Mouse (Mus musculus) ES-E14 (cell line): ENCODE data around the gene Skil. TPM values are rescaled to one million over a fixed set of nuclear protein-coding genes. Genes with fewer than 3 reads are reported as not detected.

Experiments used
- DNase-seq: peaks from one replicate; pipeline ENCODE4 v3.0.0-alpha.2; 2013; ENCODE audit warnings: low read depth, low spot score
- H3K27ac ChIP-seq: 2 replicates; pipeline ENCODE4 v1.5.1; 2012; ENCODE audit warnings: low read depth, mild to moderate bottlenecking, low read length, moderate library complexity, mixed read lengths; ENCODE audit not compliant: poor library complexity, insufficient read depth, severe bottlenecking
- H3K36me3 ChIP-seq: 2 replicates; pipeline ENCODE4 v1.6.1; 2012; ENCODE audit warnings: mild to moderate bottlenecking, low read length, moderate library complexity, mixed read lengths; ENCODE audit not compliant: control insufficient read depth, poor library complexity, insufficient read depth, severe bottlenecking
- H3K4me1 ChIP-seq, 2 experiments: fragments of 150-350 bp in 1 of 2; sonication (generic) in 1 of 2; 2 replicates each; pipeline ENCODE4 v1.6.1; 2012; ENCODE audit warnings: low read length in 2 of 2, mild to moderate bottlenecking in 1 of 2, mixed read lengths in 1 of 2; ENCODE audit not compliant: control insufficient read depth in 2 of 2, insufficient read depth in 2 of 2, poor library complexity in 1 of 2
- H3K4me3 ChIP-seq, 2 experiments: fragments of 150-350 bp in 1 of 2; sonication (generic) in 1 of 2; 2 replicates each; pipeline ENCODE4 v1.5.1; 2012; ENCODE audit warnings: low read length in 2 of 2, low read depth in 1 of 2, mild to moderate bottlenecking in 1 of 2, mixed read lengths in 1 of 2; ENCODE audit not compliant: insufficient read depth in 1 of 2, poor library complexity in 1 of 2, severe bottlenecking in 1 of 2
- H3K9ac ChIP-seq: 2 replicates; pipeline ENCODE4 v1.6.1; 2012; ENCODE audit warnings: low read depth, mild to moderate bottlenecking, low read length, mixed read lengths; ENCODE audit not compliant: poor library complexity, insufficient read depth, severe bottlenecking
- H3K9me3 ChIP-seq: fragments of 150-350 bp; sonication (generic); 2 replicates; pipeline ENCODE4 v1.6.1; 2012; ENCODE audit warnings: low read depth, mild to moderate bottlenecking, low read length; ENCODE audit not compliant: control insufficient read depth, insufficient read depth
- CHD2 ChIP-seq: IDR thresholded peaks from 2 replicates; pipeline ENCODE4 v1.6.1; 2014; ENCODE audit warnings: mild to moderate bottlenecking, low read depth, low read length, inconsistent platforms
- HCFC1 ChIP-seq: IDR thresholded peaks from 2 replicates; pipeline ENCODE4 v1.6.1; 2012; ENCODE audit warnings: low read length, inconsistent platforms, borderline replicate concordance; ENCODE audit not compliant: insufficient read depth
- MAFK ChIP-seq: IDR thresholded peaks from 2 replicates; pipeline ENCODE4 v1.6.1; 2014; ENCODE audit warnings: mild to moderate bottlenecking, low read depth, low read length, inconsistent platforms; ENCODE audit not compliant: insufficient read depth
- ZC3H11A ChIP-seq: IDR thresholded peaks from 2 replicates; pipeline ENCODE4 v1.6.1; 2012; ENCODE audit warnings: low read depth, mild to moderate bottlenecking, inconsistent platforms, low read length, borderline replicate concordance
- ZNF384 ChIP-seq: IDR thresholded peaks from 2 replicates; pipeline ENCODE4 v1.6.1; 2012; ENCODE audit warnings: low read depth, low read length, inconsistent platforms
- in situ Hi-C, 2 experiments: fragments of 600-800 bp; cut with MboI; formaldehyde crosslinking; loops; one replicate each; pipeline ENCODE4 v1.15.1; 2025; ENCODE audit warnings: low sequenced_read_pairs in 2 of 2, inconsistent platforms in 1 of 2; ENCODE audit not compliant: unreplicated experiment in 2 of 2
- total RNA-seq: library from RNA; depleted of rRNA; stranded (reverse); fragments of 300-350 nt; gene quantifications from 2 replicates; pipeline ENCODE4 v1.2.3, GENCODE M21; 2012

Skil gene
- total RNA-seq, 1 experiment, result 68.9 TPM

- in situ Hi-C loops, result no loop called here
- Histone ChIP-seq H3K36me3 (peaks cover 5% of the 10 kb centered on the region; the same call in 1 of the 2 replicates), H3K4me3 (peak overlapping the region; percentile 47 to 99), H3K27ac (peak overlapping the region; percentile 100), H3K9ac (peak overlapping the region; percentile 69), H3K4me1 (peaks cover 21% of the 10 kb centered on the region in 2 experiments), H3K9me3 (no peaks in the 10 kb centered on the region)
- TF ChIP-seq ZNF384 (peak; percentile 95), HCFC1 (peak; percentile 55; the same call in 1 of the 2 replicates), ZC3H11A (no peak)
- peak; percentile 25 for DNase-seq
Measured at GRCm38 (mm10) chr3:31093627-31094351, 1.1 kb upstream of the Skil start.

- TF ChIP-seq MAFK (no peak), ZNF384 (no peak), ZC3H11A (no peak), HCFC1 (no peak), CHD2 (no peak)
- in situ Hi-C loops, result no loop called here
- peak overlapping the region; percentile 85 to 99 for H3K4me3 ChIP-seq
- peak overlapping the region; percentile 100 for H3K27ac ChIP-seq
- peaks cover 5% of the 10 kb centered on the region; the same call in 1 of the 2 replicates for H3K36me3 ChIP-seq
- no peaks in the 10 kb centered on the region for H3K9me3 ChIP-seq
- peaks cover 19 to 20% of the 10 kb centered on the region in 2 experiments for H3K4me1 ChIP-seq
- H3K9ac ChIP-seq, result peak overlapping the region; percentile 93
- no peak for DNase-seq
Measured at GRCm38 (mm10) chr3:31095179-31095490, 277 bp downstream of the Skil start.

- in situ Hi-C loops, result no loop called here
- H3K9me3 ChIP-seq, result no peaks in the 10 kb centered on the region
- peaks cover 5% of the 10 kb centered on the region; the same call in 1 of the 2 replicates for H3K36me3 ChIP-seq
- TF ChIP-seq MAFK (no peak), ZNF384 (no peak), CHD2 (no peak), HCFC1 (no peak), ZC3H11A (no peak)
- peak overlapping the region; percentile 85 to 99 for H3K4me3 ChIP-seq
- DNase-seq, result peak; percentile 15
- peak overlapping the region; percentile 100 for H3K27ac ChIP-seq
- H3K4me1 ChIP-seq, result peaks cover 19% of the 10 kb centered on the region in 2 experiments
- peak overlapping the region; percentile 93 for H3K9ac ChIP-seq
Measured at GRCm38 (mm10) chr3:31095491-31096154, 765 bp downstream of the Skil start.

- Histone ChIP-seq H3K4me1 (peaks cover 13 to 17% of the 10 kb centered on the region in 2 experiments), H3K9ac (peak overlapping the region; percentile 93; the same call in 1 of the 2 replicates), H3K36me3 (peaks cover 5% of the 10 kb centered on the region; the same call in 1 of the 2 replicates), H3K4me3 (peak overlapping the region; percentile 85 to 99), H3K9me3 (no peaks in the 10 kb centered on the region), H3K27ac (peak overlapping the region; percentile 100; the same call in 1 of the 2 replicates)
- no peak for TF ChIP-seq MAFK
- no peak for TF ChIP-seq ZC3H11A
- no peak for TF ChIP-seq CHD2
- TF ChIP-seq ZNF384, result no peak
- TF ChIP-seq HCFC1, result no peak
- in situ Hi-C loops, result no loop called here
- DNase-seq, result no peak
Measured at GRCm38 (mm10) chr3:31096155-31097101, 1.6 kb downstream of the Skil start.
